Mouse (Mus musculus) heart, postnatal 25 days (tissue): ENCODE data around the gene Txndc9. TPM values are rescaled to one million over a fixed set of nuclear protein-coding genes. Genes with fewer than 3 reads are reported as not detected.

Source experiments
- DNase-seq: peaks from one replicate; pipeline ENCODE4 v3.0.0; 2022; ENCODE audit warnings: low spot score
- intact Hi-C: fragments of 180-260 bp; cut with DNase I; formaldehyde crosslinking; loops from one replicate; pipeline ENCODE4 v1.15.1; 2025
- total RNA-seq, 2 experiments: library from RNA; stranded (reverse); gene quantifications; 2 replicates each; pipeline ENCODE4 v1.2.3; 2021

The Txndc9 gene
- total RNA-seq, result 10 to 100 TPM; 52.6 to 57.2 TPM

DNA sequence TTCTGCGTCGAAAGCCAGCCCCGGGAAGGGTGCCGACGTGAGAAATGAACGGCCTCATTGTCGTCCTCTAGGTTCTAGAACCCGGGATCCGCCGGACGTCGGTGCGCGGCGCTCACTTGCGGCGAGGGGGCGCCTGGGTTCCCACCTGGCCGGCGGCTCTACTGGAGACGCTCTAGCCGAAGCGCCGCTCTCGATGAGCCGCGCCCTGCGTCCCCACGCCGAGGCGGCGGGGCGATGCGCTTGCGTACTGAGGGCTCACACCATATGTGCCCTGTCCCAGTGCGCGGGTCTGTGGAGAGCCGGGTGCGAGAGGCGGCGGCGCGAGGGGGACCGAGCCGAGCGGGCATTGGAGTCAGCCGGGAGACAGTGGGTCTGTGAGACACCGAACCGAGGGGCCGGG, at the start of gene Txndc9, which contains the start of gene Eif5b:
Gene Txndc9, minus strand, starts transcription at position 27 of the 400 bp plus-strand sequence.
Gene Eif5b, plus strand, starts transcription at position 144 of the 400 bp plus-strand sequence.
- intact Hi-C loops, result loop anchor here (2.0 to 10.0 kb wide), 3 partner anchors 106 to 133 kb away; partner anchors contain the start of genes Mitd1, Mrpl30 and Tsga10
- DNase-seq, result peak; percentile 89

GRCm38 (mm10) chr1:38038898-38039297, 41.2 kb upstream of the Txndc9 start:
- intact Hi-C loops, result no loop called here
- no peak for DNase-seq

- intact Hi-C loops, result no loop called here
These were observed 39.7 kb upstream of the Txndc9 start for GRCm38 (mm10) chr1:38037375-38037774.

DNA sequence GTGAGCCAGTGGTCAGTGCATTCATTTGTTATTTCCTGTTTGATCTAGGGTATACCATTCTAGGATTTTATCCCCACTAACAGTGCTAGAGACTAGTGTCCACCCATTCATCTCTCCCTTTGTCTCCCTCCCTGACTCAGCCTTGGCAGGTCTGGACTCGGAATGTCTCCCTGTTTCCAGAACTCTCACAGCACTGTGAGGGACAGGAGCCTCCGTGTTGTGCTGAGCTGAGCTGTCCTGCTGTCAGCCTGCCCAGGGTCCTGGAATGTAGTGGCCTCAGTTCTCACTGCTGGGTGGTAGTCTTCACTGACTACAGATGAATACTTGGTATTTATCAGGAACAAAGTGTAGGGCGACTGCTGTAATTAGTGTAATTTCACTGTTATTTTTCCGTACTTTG, 37.8 kb upstream of the Txndc9 start:
- intact Hi-C loops, result no loop called here
- no peak for DNase-seq

More at GRCm38 (mm10) chr1:38037375-38037774, 39.7 kb upstream of the Txndc9 start:
- DNase-seq, result no peak

DNA sequence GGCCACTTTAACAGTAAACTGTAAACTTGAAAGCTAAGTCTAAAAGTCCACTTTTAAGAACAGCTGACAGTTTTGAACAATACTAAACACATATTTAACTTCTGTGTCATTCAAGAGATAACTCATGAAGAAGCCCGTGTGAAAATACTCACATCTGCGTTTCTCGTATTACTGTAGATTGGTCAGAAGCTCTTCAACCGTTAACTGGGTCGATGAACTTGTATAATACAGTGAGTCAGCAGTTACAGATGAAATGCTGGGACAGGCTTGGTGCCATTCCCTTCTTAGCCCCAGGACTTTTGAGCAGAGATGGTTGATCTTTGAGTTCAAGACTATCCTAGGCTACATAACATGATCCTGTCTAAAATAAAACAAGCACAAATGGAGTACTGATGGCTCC, 33.7 kb upstream of the Txndc9 start:
- no peak for DNase-seq
- intact Hi-C loops, result no loop called here

DNA sequence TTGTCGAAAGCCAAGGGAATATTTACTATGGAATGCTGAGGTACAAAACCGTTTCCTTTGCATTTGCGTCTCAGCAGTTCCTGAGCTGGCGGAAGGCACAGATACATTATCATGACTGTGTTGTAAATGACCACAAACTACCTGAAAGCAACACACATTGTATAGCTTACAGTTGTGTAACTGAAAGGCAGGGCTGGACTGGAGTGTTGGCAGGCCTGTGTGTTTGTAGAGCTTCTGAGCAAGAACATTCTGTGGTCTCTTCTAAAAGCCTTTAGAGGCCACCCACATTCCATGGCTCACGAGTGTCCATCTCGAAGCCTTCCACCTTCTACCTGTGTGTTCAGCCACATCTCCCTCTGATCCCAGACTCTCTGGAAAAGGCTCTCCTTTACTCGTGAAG, 29.6 kb upstream of the Txndc9 start:
- no peak for DNase-seq
- intact Hi-C loops, result no loop called here

DNA sequence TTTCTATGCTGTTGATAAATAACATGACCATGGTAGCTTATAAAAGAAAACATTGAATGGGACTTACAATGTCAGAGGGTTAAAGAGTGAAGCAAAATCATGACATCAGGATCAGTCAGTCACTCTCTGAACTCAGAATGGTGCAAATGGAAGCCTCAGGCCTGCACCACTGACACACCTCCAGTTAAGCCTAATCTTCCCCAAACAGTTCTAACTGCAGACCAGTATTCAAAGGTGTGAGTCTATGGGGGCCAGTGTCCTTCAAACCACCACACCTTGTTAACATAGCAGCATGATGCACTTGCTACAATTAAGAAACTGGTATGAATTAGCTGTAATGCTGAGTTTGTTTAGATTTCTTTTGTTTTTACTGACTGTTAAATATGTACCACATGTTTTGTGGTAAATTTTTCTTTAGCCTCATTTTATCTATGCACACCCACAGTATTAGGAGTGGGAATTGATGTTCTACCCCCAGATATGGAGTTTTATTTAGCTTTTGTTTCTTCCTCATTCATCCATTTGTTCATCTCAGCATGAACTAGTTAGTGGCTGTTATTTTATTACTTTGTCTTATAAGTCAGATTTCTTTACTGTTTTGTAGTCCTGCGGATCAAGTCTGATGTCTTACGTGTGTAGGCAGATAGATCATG, 17.0 kb upstream of the Txndc9 start:
- intact Hi-C loops, result no loop called here
- no peak for DNase-seq

- DNase-seq, result no peak
- intact Hi-C loops, result no loop called here
These were observed 14.8 kb upstream of the Txndc9 start for GRCm38 (mm10) chr1:38012509-38012908.

DNA sequence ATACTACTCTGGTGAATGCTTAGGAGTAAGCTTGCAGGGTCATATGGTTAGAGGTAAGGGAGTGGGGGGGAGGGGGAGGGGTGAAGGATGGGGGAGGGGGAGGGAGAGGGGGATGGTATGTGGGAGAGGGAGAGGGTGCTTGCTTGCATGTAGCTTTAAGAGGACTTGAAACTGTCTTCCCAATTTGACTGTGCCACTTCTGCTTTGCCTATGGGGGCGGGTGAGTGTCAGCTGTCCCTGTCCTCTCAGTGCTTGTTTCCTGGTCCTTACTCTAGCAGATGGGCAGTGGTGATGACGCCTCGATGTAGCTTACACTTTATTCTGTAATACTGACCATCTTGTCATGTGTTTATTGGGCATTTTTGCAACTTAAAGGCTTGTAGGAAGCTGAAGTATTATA, 14.4 kb upstream of the Txndc9 start:
- intact Hi-C loops, result no loop called here
- DNase-seq, result no peak

DNA sequence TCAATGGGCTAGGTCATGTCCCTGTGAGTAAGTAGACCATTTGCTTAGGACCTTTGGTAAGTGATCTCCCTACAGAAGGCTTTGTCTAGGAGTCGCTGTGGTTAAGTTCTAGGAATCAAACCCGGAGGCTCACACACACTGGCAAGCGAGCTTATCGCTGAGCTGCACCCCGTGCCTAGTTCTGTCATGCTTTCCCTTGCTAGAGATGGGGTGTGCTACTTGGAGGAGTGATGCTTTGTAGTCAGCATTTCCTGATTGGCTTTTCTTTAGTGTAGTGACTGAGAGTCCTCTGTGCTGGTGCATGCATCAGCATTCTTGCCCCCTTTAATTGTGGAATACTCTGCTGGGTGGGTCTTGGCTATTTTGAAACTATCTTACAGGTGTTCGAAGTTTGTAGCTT, 14.0 kb upstream of the Txndc9 start:
- intact Hi-C loops, result no loop called here
- DNase-seq, result no peak

DNA sequence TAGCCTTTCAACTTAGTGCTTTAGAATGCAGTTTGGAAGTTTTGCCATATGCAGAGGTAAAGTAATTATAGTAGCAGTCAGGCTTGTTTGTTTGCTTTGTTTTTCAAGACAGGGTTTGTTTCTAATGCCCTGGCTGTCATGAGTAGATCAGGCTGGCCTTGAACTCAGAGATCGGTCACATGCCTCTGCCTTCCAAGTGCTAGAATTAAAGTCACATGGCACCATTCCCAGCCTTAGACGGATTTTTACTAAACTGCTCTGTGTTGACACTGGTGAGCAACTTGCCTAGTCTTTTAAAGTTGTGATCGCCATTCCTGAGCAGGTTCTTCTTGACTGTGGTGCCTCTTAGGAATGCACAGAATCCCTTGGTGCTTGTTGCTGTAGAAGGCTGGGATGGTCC, 9.0 kb upstream of the Txndc9 start:
- DNase-seq, result no peak
- intact Hi-C loops, result no loop called here

DNA sequence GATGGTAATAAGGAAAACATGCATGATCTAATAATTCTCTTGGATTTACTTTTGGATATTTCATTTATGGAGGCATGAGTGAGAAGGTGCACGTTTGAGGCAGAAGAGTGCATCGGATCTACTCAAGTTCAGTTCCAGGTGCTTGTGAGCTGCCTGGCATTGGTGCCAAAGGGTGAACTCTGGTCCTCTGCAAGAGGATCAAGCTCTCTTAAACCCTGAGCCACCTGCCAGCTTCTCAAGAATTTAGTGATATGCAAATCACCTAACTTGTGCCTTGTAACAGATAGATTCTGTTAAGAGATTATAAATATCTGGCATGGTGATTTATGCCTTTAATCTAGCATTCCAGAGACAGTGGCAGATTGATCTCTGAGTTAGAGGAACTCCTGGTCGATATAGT, 5.4 kb upstream of the Txndc9 start:
- no peak for DNase-seq
- intact Hi-C loops, result no loop called here

GRCm38 (mm10) chr1:38001956-38002355, 4.3 kb upstream of the Txndc9 start:
- DNase-seq, result no peak
- intact Hi-C loops, result no loop called here

DNA sequence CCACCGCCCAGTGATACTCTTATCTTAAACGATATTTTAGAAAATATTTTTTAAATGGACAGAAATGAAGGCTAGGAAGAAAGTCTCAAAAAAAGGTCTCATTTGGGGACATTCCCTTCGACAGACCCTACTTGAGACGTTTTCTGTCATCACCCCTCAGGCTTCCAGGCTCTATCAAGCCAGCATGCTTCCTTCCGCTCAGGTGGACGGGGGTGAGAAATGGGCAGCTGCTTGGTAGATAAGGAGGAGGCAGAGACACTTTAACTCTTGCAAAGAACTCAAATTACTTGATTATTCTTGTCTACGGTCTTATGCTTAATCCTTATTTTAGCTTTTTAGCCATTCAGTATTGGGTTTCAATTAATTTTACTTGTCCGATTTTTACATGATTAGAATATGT, 3.2 kb upstream of the Txndc9 start:
- intact Hi-C loops, result no loop called here
- DNase-seq, result no peak

DNA sequence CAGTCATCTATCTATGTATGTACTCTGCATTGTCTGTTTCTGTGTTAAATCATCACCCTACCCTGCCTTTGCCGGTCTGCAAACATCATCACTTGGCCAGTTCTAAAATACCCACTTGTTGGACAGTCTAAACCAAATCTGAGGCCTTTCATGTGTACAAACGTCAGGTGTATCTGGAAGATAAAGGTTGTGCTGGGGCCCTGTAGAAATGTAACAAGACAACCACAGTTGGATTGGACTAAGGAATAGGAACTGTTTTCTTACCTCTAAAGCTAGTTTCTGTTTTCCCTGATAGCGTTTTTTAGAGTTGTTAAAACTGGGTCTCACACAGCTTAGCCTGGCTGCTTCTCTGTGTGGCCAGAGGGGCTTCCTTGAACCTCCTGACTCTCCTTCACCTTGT, 1.9 kb upstream of the Txndc9 start:
- intact Hi-C loops, result loop anchor here (5.0 to 10.0 kb wide), 2 partner anchors 107 to 135 kb away; partner anchors contain the start of genes Mitd1, Mrpl30 and Tsga10
- no peak for DNase-seq

DNA sequence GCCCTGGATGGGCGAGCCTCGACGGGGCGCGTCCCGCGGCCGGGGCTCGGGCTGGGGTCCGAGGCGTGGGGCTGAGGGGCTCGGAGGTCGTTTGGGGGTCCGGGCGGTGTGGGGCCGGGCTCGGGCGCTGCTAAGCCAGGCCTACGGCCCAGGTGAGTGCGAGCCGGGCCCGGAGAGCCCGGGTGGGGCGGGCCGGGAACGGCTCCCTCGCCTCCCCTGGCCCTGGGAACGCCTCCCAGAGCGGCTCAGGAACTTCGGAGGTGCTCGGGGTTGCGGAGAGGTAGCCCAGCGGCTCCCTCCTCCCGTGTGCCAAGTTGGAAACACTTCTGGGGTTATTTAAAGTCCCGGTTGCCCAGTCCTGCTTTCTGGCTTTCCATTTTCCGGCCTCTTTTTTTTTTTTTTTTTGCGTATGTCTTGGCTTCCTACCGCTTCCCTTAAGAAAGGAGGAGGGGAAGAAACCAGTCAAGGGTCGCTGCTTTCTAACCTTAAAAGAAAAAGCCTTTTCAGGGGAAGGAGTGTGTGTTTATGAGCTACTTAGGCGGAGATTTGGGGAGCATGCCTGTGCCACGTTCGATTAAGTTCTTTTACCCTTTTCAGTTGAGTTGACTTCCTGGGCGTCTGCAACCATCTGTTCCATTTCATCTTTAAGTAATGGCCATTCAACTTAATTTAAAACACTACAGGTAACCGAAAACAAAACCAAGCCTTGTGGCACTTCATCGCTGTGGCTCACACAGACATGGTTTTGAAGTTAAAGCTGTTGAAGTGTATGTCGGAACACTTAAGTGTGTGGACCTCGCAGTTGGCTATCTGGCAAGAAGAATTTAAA, 892 bp upstream of the Txndc9 start:
- intact Hi-C loops, result loop anchor here (5.0 to 10.0 kb wide), 2 partner anchors 106 to 134 kb away; partner anchors contain the start of genes Mitd1, Mrpl30 and Tsga10
- no peak for DNase-seq

DNA sequence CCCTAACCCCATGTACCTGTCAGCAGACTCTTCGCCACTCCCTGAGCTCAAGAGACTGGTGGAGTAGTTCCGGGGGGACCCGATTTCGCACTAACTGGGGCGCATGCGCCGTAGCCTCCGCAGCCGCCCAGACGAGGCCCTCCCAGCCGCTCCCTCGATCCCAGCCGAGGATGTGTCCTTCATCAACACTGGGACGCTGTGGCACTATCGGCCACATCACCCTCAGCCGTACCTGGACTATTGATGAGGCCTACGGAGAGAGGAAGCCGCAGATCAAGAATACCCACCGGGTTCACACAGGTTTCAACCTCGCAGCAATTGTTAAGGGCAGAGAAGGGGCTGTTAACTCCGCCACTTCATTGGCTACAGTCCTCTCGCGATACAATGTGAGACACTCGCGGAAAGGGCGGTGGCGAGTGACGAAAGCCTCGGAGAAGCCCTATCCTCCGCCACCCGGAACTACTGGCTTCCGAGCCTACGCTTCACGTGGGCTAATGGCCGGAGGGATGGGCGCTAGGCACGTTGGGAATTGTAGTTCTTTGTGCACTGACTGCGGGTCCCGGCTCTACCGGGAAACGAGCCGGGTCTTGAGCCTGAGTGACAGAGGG, 712 bp downstream of the Txndc9 start:
- DNase-seq, result peak; percentile 98
- intact Hi-C loops, result loop anchor here (2.0 to 10.0 kb wide), 3 partner anchors 105 to 134 kb away; partner anchors contain the start of genes Mitd1, Mrpl30 and Tsga10

DNA sequence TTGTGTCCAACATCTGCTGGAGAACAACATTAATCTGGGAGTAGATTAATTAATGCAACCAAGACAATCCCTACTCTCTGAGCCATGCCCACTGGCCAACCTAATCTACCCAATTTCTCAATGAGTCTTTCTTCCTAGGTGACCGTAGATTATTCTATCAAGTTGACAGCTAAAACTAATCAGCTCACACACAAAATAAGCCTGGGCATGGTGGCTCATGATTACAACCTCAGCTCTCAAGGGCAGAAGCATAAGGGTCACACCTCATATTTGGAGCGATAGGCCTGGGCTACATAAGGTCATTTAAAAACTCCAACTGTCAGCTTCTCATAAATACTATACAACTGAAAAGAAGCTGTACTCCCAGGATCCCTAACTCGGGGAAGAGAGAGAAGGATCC, 1.5 kb downstream of the Txndc9 start:
- intact Hi-C loops, result loop anchor here (2.0 to 10.0 kb wide), 3 partner anchors 104 to 135 kb away; partner anchors contain the start of genes Mitd1, Mrpl30 and Tsga10

GRCm38 (mm10) chr1:37987856-37988255, 9.8 kb downstream of the Txndc9 start:
- intact Hi-C loops, result loop anchor here (5.0 kb wide), 1 partner anchor 86 kb away; no protein-coding TSS in a partner anchor
- DNase-seq, result no peak

More for the DNA sequence above, 1.5 kb downstream of the Txndc9 start:
- DNase-seq, result no peak

- DNase-seq, result no peak
- intact Hi-C loops, result loop anchor here (5.0 kb wide), 1 partner anchor 84 kb away; no protein-coding TSS in a partner anchor
These were observed 11.8 kb downstream of the Txndc9 start for GRCm38 (mm10) chr1:37985764-37986323.
